Mouse (Mus musculus) adrenal gland, postnatal 10 days (tissue): ENCODE data around the gene Rbfox2. TPM values are rescaled to one million over a fixed set of nuclear protein-coding genes. Genes with fewer than 3 reads are reported as not detected.

Experiments used
- DNase-seq: peaks from one replicate; pipeline ENCODE4 v3.0.0; 2021; ENCODE audit warnings: mixed read lengths
- total RNA-seq, 2 experiments: library from RNA; stranded (reverse); gene quantifications; 2 replicates each; pipeline ENCODE4 v1.2.3; 2021

The Rbfox2 gene
- total RNA-seq, 2 experiments from 2014 or later, result 64.8 to 89.9 TPM

GRCm38 (mm10) chr15:77102685-77103084 is 204.1 kb downstream of the Rbfox2 start:
- no peak for DNase-seq

- DNase-seq, result no peak
Observed at GRCm38 (mm10) chr15:77099756-77100155, 207.0 kb downstream of the Rbfox2 start.

GRCm38 (mm10) chr15:77097358-77097757 is 209.4 kb downstream of the Rbfox2 start:
- no peak for DNase-seq

- DNase-seq, result peak; percentile 66
Observed at GRCm38 (mm10) chr15:77095216-77095615, 211.6 kb downstream of the Rbfox2 start.

- no peak for DNase-seq
Observed at GRCm38 (mm10) chr15:77094431-77094830, 212.4 kb downstream of the Rbfox2 start.

GRCm38 (mm10) chr15:77091394-77091793 is 215.4 kb downstream of the Rbfox2 start:
- DNase-seq, result no peak

GRCm38 (mm10) chr15:77090531-77090930 is 216.3 kb downstream of the Rbfox2 start:
- DNase-seq, result no peak

GRCm38 (mm10) chr15:77089249-77089648 is 217.6 kb downstream of the Rbfox2 start:
- DNase-seq, result no peak

- DNase-seq, result no peak
Observed at GRCm38 (mm10) chr15:77086488-77086887, 220.3 kb downstream of the Rbfox2 start.

- peak; percentile 87 for DNase-seq
Observed at GRCm38 (mm10) chr15:77085818-77086217, 221.0 kb downstream of the Rbfox2 start.

- DNase-seq, result peak; percentile 65
Observed at GRCm38 (mm10) chr15:77081454-77081853, 225.3 kb downstream of the Rbfox2 start.

- peak; percentile 53 for DNase-seq
Observed at GRCm38 (mm10) chr15:77080684-77081254, 226.0 kb downstream of the Rbfox2 start.

GRCm38 (mm10) chr15:77079890-77080361 is 226.9 kb downstream of the Rbfox2 start:
- peak; percentile 55 for DNase-seq

- DNase-seq, result no peak
Observed at GRCm38 (mm10) chr15:77079256-77079822, 227.5 kb downstream of the Rbfox2 start.

GRCm38 (mm10) chr15:77078786-77079185 is 228.0 kb downstream of the Rbfox2 start:
- no peak for DNase-seq

GRCm38 (mm10) chr15:77077906-77078305 is 228.9 kb downstream of the Rbfox2 start:
- DNase-seq, result no peak

- no peak for DNase-seq
Observed at GRCm38 (mm10) chr15:77076523-77076922, 230.3 kb downstream of the Rbfox2 start.

GRCm38 (mm10) chr15:77072556-77073163 is 234.1 kb downstream of the Rbfox2 start:
- DNase-seq, result no peak

GRCm38 (mm10) chr15:77071501-77071900 is 235.3 kb downstream of the Rbfox2 start:
- peak; percentile 57 for DNase-seq

- DNase-seq, result no peak
Observed at GRCm38 (mm10) chr15:77070745-77071268, 236.0 kb downstream of the Rbfox2 start.

GRCm38 (mm10) chr15:77069019-77069418 is 237.8 kb downstream of the Rbfox2 start:
- DNase-seq, result no peak

- no peak for DNase-seq
Observed at GRCm38 (mm10) chr15:77068439-77068861, 238.4 kb downstream of the Rbfox2 start.

GRCm38 (mm10) chr15:77066233-77066632 is 240.6 kb downstream of the Rbfox2 start:
- no peak for DNase-seq
